Comparison of ENCODE assay signal across 28 mouse cellular contexts in genomic region chr15:87972641-87973040, GRCm38 (mm10).
"Had no signal": no experiment of that assay in that cellular context is flagged by ENCODE, and none has a peak within 500 bp of the region (broad histone marks: within the 10 kb centered on the region; RNA-seq: fewer than 3 reads in every experiment).

No protein-coding gene starts in this region.

- H3K4me1 ChIP-seq: embryonic facial prominence, embryonic 12.5 days; embryonic facial prominence, embryonic 13.5 days; embryonic facial prominence, embryonic 15.5 days; forebrain, embryonic 12.5 days; forebrain, embryonic 13.5 days; forebrain, embryonic 15.5 days had no signal

- H3K4me3 ChIP-seq: embryonic facial prominence, embryonic 10.5 days; embryonic facial prominence, embryonic 12.5 days; embryonic facial prominence, embryonic 13.5 days; embryonic facial prominence, embryonic 15.5 days; erythroblast, embryonic 14.5 days; forebrain, embryonic 10.5 days; forebrain, embryonic 12.5 days; forebrain, embryonic 13.5 days; forebrain, embryonic 15.5 days; gastrocnemius, adult 2 months had no signal

- H3K9ac ChIP-seq: embryonic facial prominence, embryonic 12.5 days; embryonic facial prominence, embryonic 13.5 days; embryonic facial prominence, embryonic 15.5 days; forebrain, embryonic 12.5 days; forebrain, embryonic 13.5 days; forebrain, embryonic 15.5 days; forebrain, postnatal 0 days had no signal

- H3K27ac ChIP-seq: embryonic facial prominence, embryonic 10.5 days; embryonic facial prominence, embryonic 12.5 days; embryonic facial prominence, embryonic 13.5 days; embryonic facial prominence, embryonic 15.5 days; forebrain, embryonic 10.5 days; forebrain, embryonic 12.5 days; forebrain, embryonic 13.5 days; forebrain, embryonic 15.5 days; gastrocnemius, adult 2 months had no signal

- ATAC-seq: forebrain, embryonic 13.5 days; forebrain, embryonic 14.5 days; forebrain, embryonic 15.5 days; forebrain, embryonic 16.5 days; forebrain, postnatal 0 days had no signal

- H3K36me3 ChIP-seq: embryonic facial prominence, embryonic 10.5 days; embryonic facial prominence, embryonic 12.5 days; embryonic facial prominence, embryonic 13.5 days; embryonic facial prominence, embryonic 15.5 days; forebrain, embryonic 10.5 days; forebrain, embryonic 12.5 days; forebrain, embryonic 15.5 days had no signal

- H3K4me2 ChIP-seq: embryonic facial prominence, embryonic 12.5 days; embryonic facial prominence, embryonic 13.5 days; embryonic facial prominence, embryonic 15.5 days; forebrain, embryonic 12.5 days; forebrain, embryonic 13.5 days; forebrain, embryonic 15.5 days had no signal

- H3K27me3 ChIP-seq: embryonic facial prominence, embryonic 12.5 days; embryonic facial prominence, embryonic 13.5 days; embryonic facial prominence, embryonic 15.5 days; forebrain, embryonic 13.5 days; forebrain, embryonic 15.5 days had no signal

- H3K9me3 ChIP-seq: embryonic facial prominence, embryonic 10.5 days; embryonic facial prominence, embryonic 12.5 days; embryonic facial prominence, embryonic 13.5 days; embryonic facial prominence, embryonic 15.5 days; forebrain, embryonic 10.5 days; forebrain, embryonic 12.5 days; forebrain, embryonic 13.5 days; forebrain, embryonic 15.5 days had no signal

- DNase-seq: cerebellum, adult 18-20 months; cerebellum, adult 2 months; cerebellum, adult 8-10 months; cerebellum, adult 9-10 months; cerebellum, adult 9-11 months; cerebellum, postnatal 10 days; cerebellum, postnatal 14 days; cerebellum, postnatal 25 days; cerebellum, postnatal 36 days; embryo, embryonic 11 days; forebrain, postnatal 0 days; gastrocnemius, adult 2 months; gastrocnemius, postnatal 10 days; gastrocnemius, postnatal 14 days; gastrocnemius, postnatal 25 days; gastrocnemius, postnatal 36 days; heart, adult 18-20 months had no signal
